Mouse (Mus musculus) urinary bladder, postnatal 10 days (tissue): ENCODE results near the gene Zfp597.

Experiments
- DNase-seq: peaks from one replicate; pipeline ENCODE4 v3.0.0; 2022; ENCODE audit warnings: low spot score

Zfp597 gene

GRCm38 (mm10) chr16:3884201-3885064 is at the start of gene Zfp597, which contains the start of gene Gm20695:
Gene Zfp597 (minus strand): TSS chr16:3884561.
Gene Gm20695 (plus strand): TSS chr16:3884648.
- peak; percentile 82 for DNase-seq

- DNase-seq: no peak
Observed at GRCm38 (mm10) chr16:3934091-3934490, 49.7 kb upstream of the Zfp597 start.

DNA sequence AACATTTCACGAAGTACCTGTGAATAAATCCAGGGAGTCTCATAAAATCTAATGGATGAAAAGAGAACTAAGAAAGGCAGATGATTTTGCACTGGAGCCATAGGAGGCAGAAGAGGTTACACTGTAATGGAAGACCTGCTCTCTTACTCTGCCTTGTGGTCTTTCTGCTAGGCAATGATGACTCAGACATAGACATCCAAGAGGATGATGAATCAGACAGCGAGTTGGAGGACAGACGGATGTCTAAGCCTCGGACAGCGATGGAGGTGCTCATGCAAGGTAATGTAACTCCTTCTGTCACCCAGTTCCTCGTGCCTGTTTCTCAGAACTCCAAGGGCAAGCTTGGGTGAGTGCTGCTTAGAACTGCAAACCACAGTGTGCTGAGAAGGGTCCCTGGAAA is 49.2 kb upstream of the Zfp597 start:
- DNase-seq: no peak

DNA sequence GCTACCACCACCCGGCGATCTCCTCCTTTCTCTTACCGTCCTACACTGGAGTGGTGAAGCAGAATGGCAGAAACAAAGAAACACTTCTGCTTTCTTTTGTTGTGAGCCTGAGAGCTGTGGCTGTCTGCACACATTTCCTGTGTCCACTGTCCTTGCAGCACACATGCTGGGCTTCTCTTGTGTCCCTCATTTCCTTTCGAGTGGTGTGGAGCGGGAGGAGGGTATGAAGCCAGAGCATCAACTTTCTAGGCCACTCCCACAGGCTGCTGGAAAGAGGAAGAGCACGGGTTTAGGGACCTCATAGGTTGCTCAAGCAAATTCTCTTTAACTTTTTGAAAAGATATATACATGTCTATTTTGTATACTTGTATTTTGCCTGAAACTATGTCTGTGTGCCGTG is 44.8 kb upstream of the Zfp597 start:
- DNase-seq: no peak

GRCm38 (mm10) chr16:3928582-3928981 is 44.2 kb upstream of the Zfp597 start:
- DNase-seq: no peak

DNA sequence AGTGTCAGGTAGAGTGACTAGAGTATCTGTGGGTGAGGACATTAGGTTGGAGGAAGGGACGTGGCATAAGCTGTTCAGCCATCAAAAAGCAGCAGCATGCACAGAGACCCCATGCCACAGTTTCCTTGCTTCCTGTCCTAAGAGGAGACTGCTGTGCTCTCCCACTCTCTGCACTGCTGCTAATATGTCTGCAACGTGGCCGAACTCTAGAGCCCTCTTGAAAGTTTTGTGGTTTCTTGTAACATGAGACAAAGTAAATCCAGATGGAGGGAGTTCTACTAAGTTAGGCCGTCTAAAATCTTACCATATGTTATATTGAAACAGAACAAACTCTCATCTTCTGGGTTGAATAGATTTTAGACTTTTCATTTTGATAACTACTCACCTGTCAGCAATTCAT is 39.6 kb upstream of the Zfp597 start:
- DNase-seq: no peak

DNA sequence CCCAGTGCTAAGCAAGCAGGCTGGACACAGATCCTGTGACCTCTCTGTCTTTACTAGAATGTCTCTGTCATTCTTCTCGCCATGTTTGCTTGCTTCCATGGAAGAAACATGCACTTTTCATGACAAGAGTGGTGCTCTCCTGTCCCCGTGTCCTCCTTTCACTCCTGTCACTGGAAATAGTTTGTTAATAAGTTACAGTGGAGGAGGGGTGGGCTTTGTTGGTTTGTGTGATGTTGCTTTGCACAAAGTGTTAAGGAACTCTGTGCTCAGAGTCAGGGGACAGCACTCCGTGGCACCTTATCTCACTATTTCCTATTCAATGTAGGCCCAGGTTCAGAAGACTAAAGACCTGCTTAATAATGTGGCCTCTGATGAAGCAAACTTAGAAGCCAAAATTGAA is 39.2 kb upstream of the Zfp597 start:
- no peak for DNase-seq

DNA sequence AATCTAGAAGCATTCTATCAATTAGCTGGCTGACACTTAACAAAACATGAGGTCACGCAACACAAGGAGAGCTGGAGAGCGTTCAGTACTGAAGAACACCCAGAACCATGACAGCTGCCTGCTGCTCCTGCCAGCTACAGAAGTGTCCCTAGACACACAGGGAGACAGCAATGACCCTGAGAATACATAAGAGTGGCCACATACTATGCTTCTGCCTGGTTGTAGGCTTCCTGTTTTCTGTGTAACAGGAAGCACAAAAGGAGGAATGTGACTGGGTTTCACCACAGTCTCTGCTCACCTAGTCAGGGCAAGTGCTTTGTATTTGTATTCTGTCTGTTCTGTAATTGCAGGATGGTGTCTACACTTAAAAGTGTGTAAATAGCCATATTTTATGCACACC is 36.4 kb upstream of the Zfp597 start:
- no peak for DNase-seq

DNA sequence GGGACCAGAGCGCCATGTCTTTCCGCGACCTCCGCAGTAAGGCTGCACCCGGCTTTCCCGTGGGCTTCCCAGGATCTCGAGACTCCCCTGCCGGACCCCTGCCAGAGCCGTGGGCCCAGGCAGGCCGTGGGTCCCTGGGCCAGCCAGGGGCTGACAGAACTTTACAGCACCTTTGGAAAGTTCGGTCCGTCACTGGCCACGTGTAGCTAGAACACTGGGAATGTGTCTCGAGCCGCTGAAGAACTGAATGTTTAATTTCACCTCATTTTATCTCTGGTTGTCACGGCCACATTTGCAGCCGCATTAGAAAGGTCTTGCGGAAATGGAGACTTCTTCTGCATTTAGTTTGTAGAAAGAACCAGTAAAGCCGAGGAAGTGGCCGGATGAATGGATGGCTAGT is 24.8 kb upstream of the Zfp597 start:
- DNase-seq: no peak

DNA sequence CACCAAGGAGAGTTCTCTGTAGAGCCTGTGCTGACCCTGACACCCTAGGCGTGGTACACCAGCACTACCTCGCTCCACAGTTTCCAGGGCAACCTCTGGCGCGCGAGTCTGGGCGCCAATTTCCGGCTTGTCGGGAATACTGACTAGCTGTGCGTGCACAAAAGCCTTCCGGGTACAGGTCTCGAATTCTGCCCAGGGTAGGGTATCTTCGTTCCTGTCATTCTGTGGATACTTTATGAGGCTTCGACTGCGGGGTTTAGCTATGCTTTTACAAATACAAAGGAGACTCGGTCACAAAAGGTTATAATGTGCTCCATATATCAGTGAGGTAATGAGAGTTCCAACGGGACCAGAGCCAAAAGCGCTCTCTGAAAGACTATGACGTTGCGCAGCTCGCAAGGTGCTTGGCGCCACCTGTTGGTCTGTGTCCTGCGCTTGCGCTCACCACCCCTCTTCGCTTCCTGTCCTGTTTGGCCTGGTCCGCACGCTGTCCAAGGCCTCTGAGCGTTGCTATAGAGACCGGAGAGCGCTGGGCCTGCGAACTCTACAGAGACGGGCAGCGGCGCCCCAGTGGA is 24.3 kb upstream of the Zfp597 start, which contains the start of the genes 1700037C18Rik and Cluap1:
Gene 1700037C18Rik, minus strand, starts transcription at position 153 of the 575 bp plus-strand sequence.
Gene Cluap1, plus strand, starts transcription at position 265 of the 575 bp plus-strand sequence.
- DNase-seq: peak; percentile 74

- DNase-seq: no peak
Observed at GRCm38 (mm10) chr16:3907471-3907870, 23.1 kb upstream of the Zfp597 start.

DNA sequence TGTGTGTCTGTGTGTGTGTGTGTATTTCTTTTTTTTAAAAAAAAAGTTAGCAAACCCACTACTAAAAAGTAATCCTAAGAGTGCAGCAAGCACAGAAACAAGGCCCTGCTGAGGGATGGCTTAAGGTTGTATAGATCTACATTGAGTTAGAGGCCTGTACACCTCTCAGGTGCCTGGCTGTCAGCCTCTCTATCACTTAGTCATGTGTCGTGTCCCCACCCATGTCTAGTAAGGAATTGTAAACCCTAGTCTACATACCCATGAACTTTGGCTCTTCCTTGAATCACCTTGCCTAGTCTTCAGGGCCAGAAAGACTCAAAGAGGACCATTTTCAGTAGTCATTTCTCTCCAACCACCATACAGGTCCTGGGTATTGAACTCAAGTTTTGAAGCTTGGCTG is 12.2 kb upstream of the Zfp597 start:
- no peak for DNase-seq

DNA sequence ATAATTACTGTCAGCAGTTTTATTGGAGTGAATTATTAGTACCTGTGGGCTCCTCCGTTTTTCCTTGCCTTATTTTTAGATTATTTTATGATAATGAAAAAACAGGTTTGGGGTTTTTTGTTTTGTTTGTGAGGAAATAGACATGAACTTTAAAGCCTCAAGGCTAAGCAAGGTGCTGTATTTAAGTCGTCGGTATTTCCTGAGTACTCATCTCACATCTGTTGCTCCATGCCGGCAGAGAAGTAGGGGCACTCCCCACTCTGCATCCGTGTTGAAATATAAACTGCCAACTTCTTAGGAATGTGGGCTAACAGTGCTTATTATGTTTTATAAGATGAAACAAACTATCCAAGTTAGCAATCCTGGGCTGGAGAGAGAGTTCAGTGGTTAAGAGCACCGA is 11.7 kb upstream of the Zfp597 start:
- DNase-seq: no peak

DNA sequence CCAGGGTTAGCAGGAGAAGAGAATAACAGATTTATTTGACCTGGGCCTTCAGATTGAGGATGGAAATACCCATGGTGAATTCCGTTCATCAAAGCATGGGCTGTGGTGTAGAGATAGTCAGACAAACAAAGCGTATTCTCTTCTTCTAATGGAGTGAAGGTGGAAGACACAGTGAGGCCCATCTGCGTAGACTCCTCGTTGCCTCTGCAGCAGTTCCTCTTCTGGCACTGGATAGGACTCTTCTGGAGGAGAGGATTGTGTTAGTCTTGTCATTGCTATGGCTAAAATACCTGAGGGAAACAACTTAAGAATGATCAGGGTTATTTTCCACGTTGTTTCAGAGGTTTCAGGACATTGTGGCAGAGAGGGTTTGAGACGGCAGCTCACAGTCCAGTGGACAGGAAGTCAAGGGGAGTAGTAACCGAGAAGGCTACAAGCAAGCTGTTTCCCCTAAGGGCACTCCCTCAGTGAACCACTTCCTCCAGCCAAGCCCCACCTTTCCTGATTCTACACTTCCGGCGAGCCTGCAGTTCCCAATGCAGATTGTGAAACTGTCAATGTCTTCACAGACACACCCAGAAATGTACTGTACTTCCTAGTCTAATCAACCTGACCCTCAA is 10.9 kb upstream of the Zfp597 start:
- no peak for DNase-seq

DNA sequence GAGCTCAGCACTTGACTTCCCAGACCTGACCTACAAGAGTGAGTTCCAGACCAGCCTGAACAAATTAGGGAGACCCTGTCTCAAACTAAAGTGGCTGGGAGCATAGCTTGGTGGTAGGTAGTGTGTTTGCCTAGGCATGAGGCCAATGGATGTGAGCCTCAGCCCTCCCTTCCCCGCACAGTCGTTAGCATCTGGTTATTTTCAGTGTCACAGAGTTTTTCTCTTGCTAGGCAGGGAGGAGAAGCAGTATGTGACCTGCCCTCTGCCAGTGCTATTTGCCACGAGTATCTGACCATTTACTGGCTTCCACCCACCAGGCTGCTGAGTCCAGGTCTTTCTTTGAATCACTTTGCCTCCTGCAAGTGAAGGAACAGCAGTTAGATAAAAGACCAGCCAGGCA is 9.4 kb upstream of the Zfp597 start:
- no peak for DNase-seq

- DNase-seq: no peak
Observed at GRCm38 (mm10) chr16:3891621-3892295, 7.4 kb upstream of the Zfp597 start.

DNA sequence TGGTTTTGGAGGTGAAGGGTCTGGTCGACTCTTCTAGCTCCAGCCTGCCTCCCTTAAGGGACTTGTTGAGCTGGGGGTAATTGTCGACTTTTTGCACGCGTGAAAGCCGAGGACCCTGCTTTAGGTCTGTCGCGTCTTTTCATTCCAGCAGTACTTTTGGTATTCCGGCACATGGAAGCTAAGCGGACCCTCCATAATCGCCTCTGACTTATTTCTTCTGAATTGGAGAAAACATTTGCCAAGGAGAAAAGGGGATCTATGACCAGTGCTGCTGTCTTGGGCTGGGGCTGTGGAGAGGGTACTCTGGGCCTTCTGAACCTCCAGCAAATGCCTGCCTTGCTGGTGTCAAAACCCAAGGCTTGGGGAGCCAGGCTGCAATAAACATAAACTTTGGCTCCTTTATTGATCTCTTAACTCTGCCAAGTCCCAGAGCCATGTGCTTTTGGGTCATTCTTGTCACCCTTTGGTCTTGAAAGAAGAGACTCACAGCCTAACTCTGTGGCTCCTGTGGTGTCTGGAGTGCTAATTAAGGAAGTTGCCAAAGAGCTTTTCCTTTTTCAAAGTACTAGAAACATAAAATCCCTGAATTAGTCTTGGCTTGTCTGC is 807 bp upstream of the Zfp597 start:
- no peak for DNase-seq

DNA sequence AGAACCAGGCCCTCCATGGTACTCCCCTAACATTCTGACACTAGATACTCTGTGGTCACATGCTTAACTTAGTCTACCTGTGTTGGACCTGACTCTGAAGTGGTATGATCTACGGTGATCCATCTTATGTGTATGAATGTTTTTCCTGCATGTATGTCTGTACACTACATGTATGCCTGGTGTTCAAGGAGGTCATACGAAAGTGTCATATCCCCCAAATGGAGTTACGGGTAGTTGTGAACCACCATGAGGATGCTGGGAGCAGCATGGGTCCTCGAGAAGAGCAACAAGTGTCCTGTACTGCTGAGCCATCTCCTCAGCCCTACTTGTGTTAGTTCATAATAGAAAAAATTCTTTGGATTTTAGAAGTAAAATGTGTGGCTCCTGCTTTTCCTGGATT is 8.0 kb downstream of the Zfp597 start:
- DNase-seq: no peak

GRCm38 (mm10) chr16:3872216-3873047 is 11.9 kb downstream of the Zfp597 start, which contains the start of gene Naa60:
Gene Naa60 (plus strand): TSS chr16:3872375.
- peak; percentile 59 for DNase-seq

GRCm38 (mm10) chr16:3871815-3872214 is 12.5 kb downstream of the Zfp597 start:
- no peak for DNase-seq

- no peak for DNase-seq
Observed at GRCm38 (mm10) chr16:3859254-3859653, 25.1 kb downstream of the Zfp597 start.
